Mouse (Mus musculus) embryonic facial prominence, embryonic 14.5 days (tissue): Measurements from ENCODE around the gene Hnrnpa0. TPM values are rescaled to one million over a fixed set of nuclear protein-coding genes. Genes with fewer than 3 reads are reported as not detected.

Source experiments
- ATAC-seq: fragments of 200-750 bp; cut with Nextera tagmentation; 2 replicates; pipeline ENCODE4 v1.8.0; 2017; ENCODE audit warnings: low read depth, moderate number of reproducible peaks, moderate TSS enrichment
- DNase-seq: peaks from one replicate; pipeline ENCODE4 v3.0.0-alpha.2; 2015; ENCODE audit warnings: low spot score
- H3K27ac ChIP-seq: fragments of 300-500 bp; sonication (generic); replicated peaks from 2 replicates; pipeline ENCODE4 v1.5.1; 2014; ENCODE audit warnings: low read depth, mild to moderate bottlenecking, low read length, moderate library complexity
- H3K27me3 ChIP-seq: fragments of 300-500 bp; sonication (generic); replicated peaks from 2 replicates; pipeline ENCODE4 v1.6.1; 2014; ENCODE audit warnings: low read length; ENCODE audit not compliant: control insufficient read depth, insufficient read depth
- H3K36me3 ChIP-seq: fragments of 300-500 bp; sonication (generic); 2 replicates; pipeline ENCODE4 v1.6.1; 2014; ENCODE audit warnings: low read length, mixed read lengths; ENCODE audit not compliant: control insufficient read depth, insufficient read depth
- H3K4me1 ChIP-seq: fragments of 300-500 bp; sonication (generic); 2 replicates; pipeline ENCODE4 v1.6.1; 2014; ENCODE audit warnings: antibody characterized with exemption, low read length; ENCODE audit not compliant: control insufficient read depth, insufficient read depth
- H3K4me2 ChIP-seq: fragments of 300-500 bp; sonication (generic); 2 replicates; pipeline ENCODE4 v1.6.1; 2014; ENCODE audit warnings: low read depth, mild to moderate bottlenecking, low read length, moderate library complexity, mixed read lengths
- H3K4me3 ChIP-seq: fragments of 300-500 bp; sonication (generic); 2 replicates; pipeline ENCODE4 v1.5.1; 2014; ENCODE audit warnings: low read depth, mild to moderate bottlenecking, low read length
- H3K9ac ChIP-seq: fragments of 300-500 bp; sonication (generic); 2 replicates; pipeline ENCODE4 v1.6.1; 2014; ENCODE audit warnings: low read depth, mild to moderate bottlenecking, low read length, moderate library complexity, mixed read lengths
- H3K9me3 ChIP-seq: fragments of 300-500 bp; sonication (generic); 2 replicates; pipeline ENCODE4 v1.6.1; 2016; ENCODE audit warnings: low read length; ENCODE audit not compliant: control insufficient read depth
- WGBS: fragments of 180-500 bp; shearing (Covaris S2); extraction: QIAGEN DNeasy Blood & Tissue Kit; methylation state at CpG from one replicate; pipeline ENCODE4 v1.1.7; 2014; 5-methylcytosine and 5-hydroxymethylcytosine counted together
- polyA plus RNA-seq: library from polyadenylated mRNA; unstranded; fragments of >200 nt; fragmentation: Nextera tagmentation; extraction: Ambion mirVana; gene quantifications from 2 replicates; pipeline ENCODE4 v1.2.1, GENCODE M21; 2014

Gene Hnrnpa0
- polyA plus RNA-seq, 1 experiment from 2014 or later, result 41.5 TPM

GRCm38 (mm10) chr13:58122786-58123297, 5.5 kb downstream of the Hnrnpa0 start:
- peaks cover 19% of the 10 kb centered on the region for H3K36me3 ChIP-seq
- H3K27me3 ChIP-seq, result no peaks in the 10 kb centered on the region
- no peak for ATAC-seq
- H3K9ac ChIP-seq, result no peak overlapping the region
- H3K9me3 ChIP-seq, result no peaks in the 10 kb centered on the region
- peaks cover 4% of the 10 kb centered on the region; the same call in 1 of the 2 replicates for H3K4me1 ChIP-seq
- H3K4me2 ChIP-seq, result no peak overlapping the region
- DNase-seq, result no peak
- no peak overlapping the region for H3K27ac ChIP-seq
- H3K4me3 ChIP-seq, result no peak overlapping the region
- 67% methylated on average over 10 of the region's 10 CpGs for WGBS

- Histone ChIP-seq H3K36me3 (no peaks in the 10 kb centered on the region), H3K4me3 (no peak overlapping the region), H3K9me3 (no peaks in the 10 kb centered on the region), H3K27ac (no peak overlapping the region), H3K9ac (no peak overlapping the region), H3K27me3 (no peaks in the 10 kb centered on the region), H3K4me2 (no peak overlapping the region), H3K4me1 (peaks cover 4% of the 10 kb centered on the region)
- ATAC-seq (no peak), DNase-seq (peak; percentile 27)
- 65% methylated on average over 8 of the region's 8 CpGs for WGBS
These were observed 10.9 kb downstream of the Hnrnpa0 start for GRCm38 (mm10) chr13:58117318-58118017.

GRCm38 (mm10) chr13:58116801-58117200, 11.6 kb downstream of the Hnrnpa0 start:
- H3K9ac ChIP-seq, result no peak overlapping the region
- H3K4me2 ChIP-seq, result no peak overlapping the region
- H3K9me3 ChIP-seq, result no peaks in the 10 kb centered on the region
- H3K4me1 ChIP-seq, result peaks cover 4% of the 10 kb centered on the region
- no peaks in the 10 kb centered on the region for H3K36me3 ChIP-seq
- H3K27ac ChIP-seq, result no peak overlapping the region
- DNase-seq (no peak), ATAC-seq (no peak)
- WGBS, result 87% methylated on average over 2 of the region's 2 CpGs
- no peak overlapping the region for H3K4me3 ChIP-seq
- no peaks in the 10 kb centered on the region for H3K27me3 ChIP-seq

GRCm38 (mm10) chr13:58115227-58115626, 13.1 kb downstream of the Hnrnpa0 start:
- no peak for ATAC-seq
- no peak overlapping the region for H3K9ac ChIP-seq
- H3K4me3 ChIP-seq, result no peak overlapping the region
- DNase-seq, result no peak
- H3K4me1 ChIP-seq, result peaks cover 4% of the 10 kb centered on the region
- no peak overlapping the region for H3K4me2 ChIP-seq
- H3K27me3 ChIP-seq, result no peaks in the 10 kb centered on the region
- H3K36me3 ChIP-seq, result no peaks in the 10 kb centered on the region
- 53% methylated on average over 13 of the region's 13 CpGs for WGBS
- H3K27ac ChIP-seq, result no peak overlapping the region
- H3K9me3 ChIP-seq, result no peaks in the 10 kb centered on the region

- peak; percentile 87 for DNase-seq
- H3K36me3 ChIP-seq, result no peaks in the 10 kb centered on the region
- no peaks in the 10 kb centered on the region for H3K9me3 ChIP-seq
- H3K27me3 ChIP-seq, result no peaks in the 10 kb centered on the region
- H3K4me1 ChIP-seq, result peaks cover 4% of the 10 kb centered on the region
- peak within 1 kb of the TSS; percentile 75 for H3K27ac ChIP-seq
- peak within 1 kb of the TSS; percentile 72 for H3K4me2 ChIP-seq
- ATAC-seq, result peak; percentile 90
- H3K9ac ChIP-seq, result peak within 1 kb of the TSS; percentile 60
- under 1% methylated on average over 29 of the region's 35 CpGs for WGBS
- peak within 1 kb of the TSS; percentile 51 for H3K4me3 ChIP-seq
These were observed 15.1 kb downstream of the Hnrnpa0 start, which contains the start of gene Klhl3 for GRCm38 (mm10) chr13:58113061-58113900. TSS of gene Klhl3 (minus strand) at chr13:58113592.

- Histone ChIP-seq H3K36me3 (no peaks in the 10 kb centered on the region), H3K9me3 (no peaks in the 10 kb centered on the region), H3K27ac (peak overlapping the region; percentile 75), H3K27me3 (no peaks in the 10 kb centered on the region), H3K9ac (peak overlapping the region; percentile 60), H3K4me1 (peaks cover 4% of the 10 kb centered on the region), H3K4me2 (peak overlapping the region; percentile 72), H3K4me3 (peak overlapping the region; percentile 51)
- ATAC-seq (no peak), DNase-seq (no peak)
- WGBS, result 15% methylated on average over 11 of the region's 11 CpGs
These were observed 15.7 kb downstream of the Hnrnpa0 start for GRCm38 (mm10) chr13:58112601-58113041.

- Histone ChIP-seq H3K9ac (peak overlapping the region; percentile 60), H3K27ac (no peak overlapping the region)
- WGBS, result 51% methylated on average over 10 of the region's 10 CpGs
These were observed 16.2 kb downstream of the Hnrnpa0 start for GRCm38 (mm10) chr13:58112191-58112590.

GRCm38 (mm10) chr13:58111306-58111705, 17.1 kb downstream of the Hnrnpa0 start:
- WGBS, result 91% methylated on average over 6 of the region's 6 CpGs
- no peak overlapping the region for H3K4me3 ChIP-seq
- no peaks in the 10 kb centered on the region for H3K27me3 ChIP-seq
- no peak for ATAC-seq
- no peak for DNase-seq
- H3K27ac ChIP-seq, result no peak overlapping the region
- H3K4me2 ChIP-seq, result no peak overlapping the region
- H3K9ac ChIP-seq, result no peak overlapping the region
- H3K4me1 ChIP-seq, result peaks cover 4% of the 10 kb centered on the region
- H3K36me3 ChIP-seq, result no peaks in the 10 kb centered on the region
- H3K9me3 ChIP-seq, result no peaks in the 10 kb centered on the region

More at GRCm38 (mm10) chr13:58112191-58112590, 16.2 kb downstream of the Hnrnpa0 start:
- no peaks in the 10 kb centered on the region for H3K27me3 ChIP-seq
- H3K4me1 ChIP-seq, result peaks cover 4% of the 10 kb centered on the region
- DNase-seq (no peak), ATAC-seq (no peak)
- no peaks in the 10 kb centered on the region for H3K36me3 ChIP-seq
- peak overlapping the region; percentile 72 for H3K4me2 ChIP-seq
- H3K9me3 ChIP-seq, result no peaks in the 10 kb centered on the region
- peak overlapping the region; percentile 51 for H3K4me3 ChIP-seq
